Mouse (Mus musculus) limb, embryonic 13.5 days (tissue): ENCODE data around the gene Gm21244. TPM values are rescaled to one million over a fixed set of nuclear protein-coding genes. Genes with fewer than 3 reads are reported as not detected.
"Not testable (repeated sequence)": the region's sequence is repeated elsewhere in the genome, so short reads cannot be mapped to it uniquely, and the experiment has no call there.

Experiments
- ATAC-seq: fragments of 200-750 bp; cut with Nextera tagmentation; 2 replicates; pipeline ENCODE4 v1.8.0; 2017; ENCODE audit warnings: low read depth, moderate number of reproducible peaks, moderate TSS enrichment; ENCODE audit not compliant: low FRiP score
- H3K27ac ChIP-seq: fragments of 300-500 bp; sonication (generic); 2 replicates; pipeline ENCODE4 v1.5.1; 2015; ENCODE audit warnings: inconsistent platforms, mild to moderate bottlenecking, moderate library complexity
- H3K27me3 ChIP-seq: fragments of 300-500 bp; sonication (generic); 2 replicates; pipeline ENCODE4 v1.6.1; 2015; ENCODE audit warnings: mild to moderate bottlenecking, inconsistent platforms
- H3K36me3 ChIP-seq: fragments of 300-500 bp; sonication (generic); 2 replicates; pipeline ENCODE4 v1.6.1; 2015; ENCODE audit warnings: inconsistent platforms, mild to moderate bottlenecking, moderate library complexity
- H3K4me1 ChIP-seq: fragments of 300-500 bp; sonication (generic); 2 replicates; pipeline ENCODE4 v1.6.1; 2015; ENCODE audit warnings: inconsistent platforms
- H3K4me2 ChIP-seq: fragments of 300-500 bp; sonication (generic); replicated peaks from 2 replicates; pipeline ENCODE4 v1.6.1; 2015; ENCODE audit warnings: inconsistent platforms, mild to moderate bottlenecking, moderate library complexity
- H3K4me3 ChIP-seq: fragments of 300-500 bp; sonication (generic); 2 replicates; pipeline ENCODE4 v1.5.1; 2015; ENCODE audit warnings: moderate library complexity, mild to moderate bottlenecking, inconsistent platforms
- H3K9ac ChIP-seq: fragments of 300-500 bp; sonication (generic); 2 replicates; pipeline ENCODE4 v1.6.1; 2015; ENCODE audit warnings: mild to moderate bottlenecking, inconsistent platforms
- H3K9me3 ChIP-seq: fragments of 300-500 bp; sonication (generic); 2 replicates; pipeline ENCODE4 v1.6.1; 2016; ENCODE audit warnings: inconsistent platforms
- WGBS: fragments of 180-500 bp; shearing (Covaris S2); methylation state at CpG from one replicate; pipeline ENCODE4 v1.1.7; 2015; 5-methylcytosine and 5-hydroxymethylcytosine counted together
- polyA plus RNA-seq: library from polyadenylated mRNA; unstranded; fragments of >200 nt; fragmentation: Nextera tagmentation; extraction: Ambion mirVana; gene quantifications from 2 replicates; pipeline ENCODE4 v1.2.1, GENCODE M21; 2015

Gene Gm21244
- not detected in 2 replicates for polyA plus RNA-seq

GRCm38 (mm10) chrY:7169193-7169592 is at the start of gene Gm21244:
Gene Gm21244 (minus strand): TSS chrY:7169293.
- not testable (repeated sequence) for H3K4me3 ChIP-seq, H3K27me3 ChIP-seq, ATAC-seq, H3K27ac ChIP-seq, H3K4me2 ChIP-seq, H3K9me3 ChIP-seq, H3K9ac ChIP-seq, H3K4me1 ChIP-seq, H3K36me3 ChIP-seq
- WGBS, result no CpG with 5 or more reads among the region's 3 CpGs

Other genes with a start within 250 kb of the Gm21244 start
- gene Gm28998, start 84.5 kb upstream of the Gm21244 start, polyA plus RNA-seq, result not detected in 2 replicates
- gene Gm21788, start 235.7 kb upstream of the Gm21244 start, polyA plus RNA-seq, result not detected in 2 replicates